Mouse (Mus musculus) spleen, postnatal 14 days (tissue): ENCODE measurements around the gene 4933415A04Rik.

Experiments
- DNase-seq, 2 experiments: peaks; one replicate each; pipeline ENCODE4 v3.0.0; 2021 to 2022; ENCODE audit warnings: low spot score in 2 of 2

4933415A04Rik gene

GRCm38 (mm10) chr11:43632566-43632965 is 45.7 kb downstream of the 4933415A04Rik start:
- DNase-seq: no peak

- DNase-seq: no peak
These were observed 46.3 kb downstream of the 4933415A04Rik start for GRCm38 (mm10) chr11:43633165-43633564.

GRCm38 (mm10) chr11:43633658-43634401 is 47.0 kb downstream of the 4933415A04Rik start:
- no peak for DNase-seq

- DNase-seq: no peak
These were observed 49.9 kb downstream of the 4933415A04Rik start for GRCm38 (mm10) chr11:43636761-43637160.

GRCm38 (mm10) chr11:43638486-43638885 is 51.6 kb downstream of the 4933415A04Rik start:
- DNase-seq: no peak
